Mouse (Mus musculus) midbrain, postnatal 0 days (tissue): Measurements from ENCODE around the gene Zfp85. TPM values are rescaled to one million over a fixed set of nuclear protein-coding genes. Genes with fewer than 3 reads are reported as not detected.
"Not testable (repeated sequence)": the region's sequence is repeated elsewhere in the genome, so short reads cannot be mapped to it uniquely, and the experiment has no call there.

Experiments used
- ATAC-seq: fragments of 200-750 bp; cut with Nextera tagmentation; 2 replicates; pipeline ENCODE4 v1.8.0; 2017; ENCODE audit warnings: moderate number of reproducible peaks, mild to moderate bottlenecking, moderate TSS enrichment, moderate library complexity; ENCODE audit not compliant: low FRiP score
- DNase-seq: peaks from one replicate; pipeline ENCODE4 v3.0.0-alpha.2; 2015; ENCODE audit warnings: low spot score
- H3K27ac ChIP-seq: fragments of 300-500 bp; sonication (generic); 2 replicates; pipeline ENCODE4 v1.5.1; 2014; ENCODE audit warnings: low read depth, mild to moderate bottlenecking, low read length, mixed read lengths
- H3K27me3 ChIP-seq: fragments of 300-500 bp; sonication (generic); 2 replicates; pipeline ENCODE4 v1.6.1; 2014; ENCODE audit warnings: low read length, control low read depth, mixed read lengths; ENCODE audit not compliant: insufficient read depth
- H3K36me3 ChIP-seq: fragments of 300-500 bp; sonication (generic); 2 replicates; pipeline ENCODE4 v1.6.1; 2014; ENCODE audit warnings: low read length, control low read depth, mixed read lengths; ENCODE audit not compliant: insufficient read depth
- H3K4me1 ChIP-seq: fragments of 300-500 bp; sonication (generic); 2 replicates; pipeline ENCODE4 v1.6.1; 2014; ENCODE audit warnings: mild to moderate bottlenecking, control low read depth, antibody characterized with exemption, low read length, mixed read lengths; ENCODE audit not compliant: insufficient read depth
- H3K4me2 ChIP-seq: fragments of 300-500 bp; sonication (generic); 2 replicates; pipeline ENCODE4 v1.6.1; 2014; ENCODE audit warnings: low read depth, mild to moderate bottlenecking, low read length, mixed read lengths; ENCODE audit not compliant: poor library complexity, severe bottlenecking
- H3K4me3 ChIP-seq: fragments of 300-500 bp; sonication (generic); 2 replicates; pipeline ENCODE4 v1.5.1; 2014; ENCODE audit warnings: low read depth, mild to moderate bottlenecking, low read length, moderate library complexity
- H3K9ac ChIP-seq: fragments of 300-500 bp; sonication (generic); replicated peaks from 2 replicates; pipeline ENCODE4 v1.6.1; 2014; ENCODE audit warnings: mild to moderate bottlenecking, low read length, moderate library complexity, mixed read lengths; ENCODE audit not compliant: poor library complexity, severe bottlenecking
- H3K9me3 ChIP-seq: fragments of 300-500 bp; sonication (generic); 2 replicates; pipeline ENCODE4 v1.6.1; 2016; ENCODE audit warnings: low read length, control low read depth
- CTCF ChIP-seq: IDR thresholded peaks from 2 replicates; pipeline ENCODE4 v1.5.1; 2016; ENCODE audit warnings: antibody characterized with exemption, mild to moderate bottlenecking
- WGBS: fragments of 180-500 bp; shearing (Covaris S2); extraction: QIAGEN DNeasy Blood & Tissue Kit; methylation state at CpG from one replicate; pipeline ENCODE4 v1.1.7; 2014; 5-methylcytosine and 5-hydroxymethylcytosine counted together
- polyA plus RNA-seq: library from polyadenylated mRNA; unstranded; fragments of >200 nt; fragmentation: Nextera tagmentation; extraction: Ambion mirVana; gene quantifications from 2 replicates; pipeline ENCODE4 v1.2.1, GENCODE M21; 2015
- total RNA-seq: library from RNA; depleted of rRNA; stranded (reverse); fragments of >200 nt; gene quantifications from 2 replicates; pipeline ENCODE4 v1.2.3, GENCODE M21; 2014; rRNA removed

The Zfp85 gene
- total and polyA plus RNA-seq, 2 experiments from 2014 or later = 3.6 to 6.1 TPM

DNA sequence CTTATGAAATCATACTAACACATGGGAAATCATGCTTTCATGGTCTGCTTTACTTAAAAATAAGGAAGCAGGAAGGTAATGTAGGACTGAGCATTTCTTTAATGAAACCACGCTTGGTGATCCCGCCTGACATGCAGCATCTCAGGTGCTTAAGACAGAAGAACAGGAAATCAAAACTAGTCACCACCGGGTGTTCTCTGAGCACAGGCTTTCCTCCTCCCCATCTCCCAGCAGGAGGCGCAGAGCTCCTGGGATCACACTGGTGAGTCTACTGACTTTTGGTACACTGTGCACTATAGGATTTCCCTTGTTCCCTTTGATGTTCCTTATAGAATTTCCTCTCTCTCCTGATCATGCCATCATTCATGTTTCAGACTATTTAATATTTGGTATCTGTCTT, 25.6 kb downstream of the Zfp85 start:
- peak overlapping the region; percentile 64 for H3K9ac ChIP-seq
- not testable (repeated sequence) for H3K4me1 ChIP-seq, H3K9me3 ChIP-seq, H3K27me3 ChIP-seq, H3K36me3 ChIP-seq, H3K27ac ChIP-seq
- H3K4me2 ChIP-seq = peak overlapping the region; percentile 64
- TF ChIP-seq CTCF = peak; percentile 61
- ATAC-seq = peak; percentile 75
- WGBS = 41% methylated on average over 4 of the region's 4 CpGs
- DNase-seq = peak; percentile 6
- peak overlapping the region; percentile 58 for H3K4me3 ChIP-seq

DNA sequence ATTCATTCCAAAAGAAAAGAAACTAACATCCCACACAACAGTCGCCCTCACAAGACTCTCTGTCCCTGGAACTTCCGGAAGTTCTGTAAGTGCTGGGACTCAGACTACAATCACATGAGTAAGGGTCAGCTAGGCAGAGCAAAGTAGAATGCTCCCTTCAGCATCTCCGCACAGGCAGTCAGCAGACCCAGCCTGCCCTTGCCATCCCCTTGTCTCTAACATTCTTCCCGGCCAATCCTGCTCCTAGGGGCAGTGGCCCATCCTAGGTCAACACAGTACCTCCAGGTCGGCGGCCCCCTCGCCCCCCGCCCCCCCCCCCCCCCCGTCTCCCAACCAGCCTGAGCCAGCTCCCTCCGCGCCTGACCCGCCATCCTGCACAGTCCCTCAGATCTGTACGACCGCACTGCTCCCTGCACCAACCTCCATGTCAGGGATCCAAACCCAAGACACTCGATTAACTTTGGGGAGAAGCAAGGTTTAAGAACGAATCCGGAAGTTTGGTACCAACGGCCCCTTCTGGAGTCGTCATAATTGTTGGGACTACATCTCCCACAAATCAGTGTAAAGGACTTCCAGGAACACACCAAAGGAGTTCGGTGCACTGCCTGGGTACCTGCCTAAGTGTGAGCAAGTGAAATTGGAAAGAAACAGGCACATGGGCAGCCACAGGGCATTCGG, 26.2 kb downstream of the Zfp85 start, which contains the start of gene Zfp65:
Gene Zfp65, minus strand, starts transcription at position 533 of the 678 bp plus-strand sequence.
- H3K4me3 ChIP-seq = peak within 1 kb of the TSS; percentile 58
- H3K36me3 ChIP-seq = no peaks in the 10 kb centered on the region
- H3K27me3 ChIP-seq = no peaks in the 10 kb centered on the region
- peak within 1 kb of the TSS; percentile 64 for H3K9ac ChIP-seq
- H3K27ac ChIP-seq = peak within 1 kb of the TSS; percentile 55
- peak; percentile 90 for ATAC-seq
- TF ChIP-seq CTCF = no peak
- no peaks in the 10 kb centered on the region; the same call in 1 of the 2 replicates for H3K4me1 ChIP-seq
- H3K9me3 ChIP-seq = no peaks in the 10 kb centered on the region
- 2% methylated on average over 18 of the region's 21 CpGs for WGBS
- peak; percentile 81 for DNase-seq
- H3K4me2 ChIP-seq = peak within 1 kb of the TSS; percentile 64

DNA sequence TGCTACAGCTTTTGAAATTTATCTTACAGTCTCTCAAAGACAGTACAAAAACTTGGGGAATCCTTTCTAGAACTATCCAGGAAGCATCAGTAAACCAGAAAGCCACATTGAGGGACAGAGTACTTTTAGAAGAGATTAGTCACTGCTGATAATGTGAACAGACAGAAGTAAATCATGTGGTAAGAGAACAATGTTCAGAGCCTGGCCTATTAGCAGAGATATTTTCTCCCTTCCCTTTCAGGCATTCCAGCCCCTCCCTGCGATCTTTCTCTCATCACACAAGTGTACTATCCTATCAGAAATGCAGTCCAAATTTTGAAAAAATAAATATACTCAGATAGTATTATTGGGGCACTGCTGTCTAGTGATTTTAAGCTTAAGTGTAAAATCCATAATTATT, 26.9 kb downstream of the Zfp85 start:
- H3K4me3 ChIP-seq = peak overlapping the region; percentile 58
- H3K9me3 ChIP-seq = no peaks in the 10 kb centered on the region
- no peak for TF ChIP-seq CTCF
- no peaks in the 10 kb centered on the region for H3K36me3 ChIP-seq
- no peaks in the 10 kb centered on the region; the same call in 1 of the 2 replicates for H3K4me1 ChIP-seq
- 86% methylated on average over 1 of the region's 1 CpGs for WGBS
- no peak overlapping the region for H3K27ac ChIP-seq
- H3K4me2 ChIP-seq = peak overlapping the region; percentile 64
- ATAC-seq (no peak), DNase-seq (no peak)
- H3K9ac ChIP-seq = peak overlapping the region; percentile 64
- H3K27me3 ChIP-seq = no peaks in the 10 kb centered on the region

DNA sequence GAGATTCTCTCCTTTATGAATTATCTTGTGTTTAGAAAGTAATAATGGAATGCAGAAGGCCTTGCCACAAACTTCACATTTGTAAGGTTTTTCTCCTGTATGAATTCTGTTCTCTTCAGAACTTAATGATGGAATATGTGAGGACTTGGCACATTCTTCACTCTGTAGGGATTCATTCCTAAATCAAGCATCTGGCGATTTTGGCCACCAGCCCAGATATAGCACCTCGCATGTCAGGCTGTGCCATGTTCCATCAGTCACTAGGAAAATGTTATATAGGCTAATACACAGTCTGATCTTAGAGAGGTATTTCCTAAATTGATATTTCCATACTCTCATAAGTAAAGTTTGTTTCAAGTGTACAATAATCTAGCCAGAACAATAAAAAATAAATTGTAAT, 29.7 kb downstream of the Zfp85 start:
- not testable (repeated sequence) for H3K36me3 ChIP-seq, H3K9me3 ChIP-seq, H3K27ac ChIP-seq, H3K27me3 ChIP-seq, H3K4me3 ChIP-seq, H3K4me1 ChIP-seq, H3K4me2 ChIP-seq, ATAC-seq, H3K9ac ChIP-seq
- DNase-seq = peak; percentile 47
- 79% methylated on average over 2 of the region's 2 CpGs for WGBS

DNA sequence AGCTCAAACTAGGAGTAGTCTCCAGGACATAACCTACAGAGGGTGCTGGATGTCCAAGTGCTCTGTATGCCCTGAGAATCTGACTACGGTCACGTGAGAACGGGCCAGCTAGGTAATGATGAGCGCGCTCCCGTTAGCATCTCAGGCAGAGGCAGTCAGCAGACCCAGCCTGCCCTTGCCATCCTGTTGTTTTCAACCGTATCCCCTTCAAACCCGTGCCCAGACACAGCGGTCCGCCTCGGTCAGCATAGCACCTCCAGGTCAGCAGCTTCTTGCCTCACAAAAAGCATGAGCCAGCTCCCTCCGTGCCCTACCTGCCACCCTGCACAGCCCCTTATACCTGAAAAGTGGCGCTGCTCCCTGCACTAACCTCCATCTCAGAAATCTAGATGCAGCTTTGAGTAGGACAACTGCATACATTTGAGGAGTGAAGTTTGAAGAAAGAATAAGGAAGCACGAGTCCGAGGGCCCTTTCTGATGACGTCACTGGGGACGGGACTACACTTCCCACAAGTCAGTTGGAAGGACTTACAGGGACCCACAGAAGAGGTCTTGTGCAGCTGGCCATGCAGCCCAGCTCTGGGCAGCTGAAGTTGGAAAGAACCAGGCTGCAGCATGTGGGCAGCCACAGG, 31.1 kb downstream of the Zfp85 start:
- no peaks in the 10 kb centered on the region for H3K27me3 ChIP-seq
- DNase-seq (peak; percentile 95), ATAC-seq (peak; percentile 95)
- no peaks in the 10 kb centered on the region for H3K9me3 ChIP-seq
- H3K4me1 ChIP-seq = no peaks in the 10 kb centered on the region
- no peak for TF ChIP-seq CTCF
- whole genome bisulfite sequencing = under 1% methylated on average over 17 of the region's 17 CpGs
- peak overlapping the region; percentile 74 for H3K9ac ChIP-seq
- H3K27ac ChIP-seq = peak overlapping the region; percentile 58
- peak overlapping the region; percentile 51 for H3K4me3 ChIP-seq
- no peaks in the 10 kb centered on the region for H3K36me3 ChIP-seq
- H3K4me2 ChIP-seq = peak overlapping the region; percentile 64

Other genes starting within 250 kb of the Zfp85 start
- gene Gm26965, start 229.1 kb downstream of the Zfp85 start, total RNA-seq = 0.27 TPM in 1 of 2 replicates, not detected in the other
- gene Gm26965, start 229.1 kb downstream of the Zfp85 start, polyA plus RNA-seq = 0.20 TPM in 1 of 2 replicates, not detected in the other
- gene Zfp87, start 229.1 kb downstream of the Zfp85 start, total RNA-seq = 35.8 and 36.8 TPM in 2 replicates
- 26.2 and 31.9 TPM in 2 replicates for gene Zfp87, start 229.1 kb downstream of the Zfp85 start, polyA plus RNA-seq
- 21.7 and 22.5 TPM in 2 replicates for gene Zfp748, start 201.4 kb downstream of the Zfp85 start, total RNA-seq
- 7.1 and 8.1 TPM in 2 replicates for gene Zfp748, start 201.4 kb downstream of the Zfp85 start, polyA plus RNA-seq
- gene Zfp729b, start 145.5 kb downstream of the Zfp85 start, total RNA-seq = 9.4 and 11.6 TPM in 2 replicates
- 3.4 and 4.1 TPM in 2 replicates for gene Zfp729b, start 145.5 kb downstream of the Zfp85 start, polyA plus RNA-seq
- not detected in 2 replicates for gene Gm49345, start 117.5 kb downstream of the Zfp85 start, total RNA-seq
- gene Gm49345, start 117.5 kb downstream of the Zfp85 start, polyA plus RNA-seq = 1.5 and 1.9 TPM in 2 replicates
- gene Zfp729a, start 117.4 kb downstream of the Zfp85 start, total RNA-seq = 5.6 and 8.5 TPM in 2 replicates
- gene Zfp729a, start 117.4 kb downstream of the Zfp85 start, polyA plus RNA-seq = 1.8 and 1.9 TPM in 2 replicates
- 12.6 and 22.2 TPM in 2 replicates for gene Zfp738, start 68.2 kb downstream of the Zfp85 start, total RNA-seq
- 7.9 and 10.5 TPM in 2 replicates for gene Zfp738, start 68.2 kb downstream of the Zfp85 start, polyA plus RNA-seq
- gene Zfp65, start 26.1 kb downstream of the Zfp85 start, total RNA-seq = 9.5 and 14.5 TPM in 2 replicates
- gene Zfp65, start 26.1 kb downstream of the Zfp85 start, polyA plus RNA-seq = 4.4 TPM in 2 replicates
- gene Zfp493, start 24.5 kb upstream of the Zfp85 start, total RNA-seq = 1.5 and 2.3 TPM in 2 replicates
- 1.3 and 2.0 TPM in 2 replicates for gene Zfp493, start 24.5 kb upstream of the Zfp85 start, polyA plus RNA-seq
- 9.5 TPM in 2 replicates for gene Zfp273, start 58.5 kb upstream of the Zfp85 start, total RNA-seq
- gene Zfp273, start 58.5 kb upstream of the Zfp85 start, polyA plus RNA-seq = 8.6 and 8.9 TPM in 2 replicates
- gene Gm10037, start 75.9 kb upstream of the Zfp85 start, total RNA-seq = 1.2 and 2.9 TPM in 2 replicates
- gene Gm10037, start 75.9 kb upstream of the Zfp85 start, polyA plus RNA-seq = 5.2 and 5.5 TPM in 2 replicates
- not detected in 2 replicates for gene BC048507, start 108.1 kb upstream of the Zfp85 start, total RNA-seq
- gene BC048507, start 108.1 kb upstream of the Zfp85 start, polyA plus RNA-seq = not detected in 2 replicates